Mouse (Mus musculus) retina, postnatal 1 day (tissue): ENCODE results near the gene Porcn.
A peak's percentile ranks its signal among the peaks of the same experiment; 100 is the strongest.

Experiments used
- DNase-seq: peaks from one replicate; pipeline ENCODE4 v3.0.0-alpha.2; 2012

Gene Porcn

DNA sequence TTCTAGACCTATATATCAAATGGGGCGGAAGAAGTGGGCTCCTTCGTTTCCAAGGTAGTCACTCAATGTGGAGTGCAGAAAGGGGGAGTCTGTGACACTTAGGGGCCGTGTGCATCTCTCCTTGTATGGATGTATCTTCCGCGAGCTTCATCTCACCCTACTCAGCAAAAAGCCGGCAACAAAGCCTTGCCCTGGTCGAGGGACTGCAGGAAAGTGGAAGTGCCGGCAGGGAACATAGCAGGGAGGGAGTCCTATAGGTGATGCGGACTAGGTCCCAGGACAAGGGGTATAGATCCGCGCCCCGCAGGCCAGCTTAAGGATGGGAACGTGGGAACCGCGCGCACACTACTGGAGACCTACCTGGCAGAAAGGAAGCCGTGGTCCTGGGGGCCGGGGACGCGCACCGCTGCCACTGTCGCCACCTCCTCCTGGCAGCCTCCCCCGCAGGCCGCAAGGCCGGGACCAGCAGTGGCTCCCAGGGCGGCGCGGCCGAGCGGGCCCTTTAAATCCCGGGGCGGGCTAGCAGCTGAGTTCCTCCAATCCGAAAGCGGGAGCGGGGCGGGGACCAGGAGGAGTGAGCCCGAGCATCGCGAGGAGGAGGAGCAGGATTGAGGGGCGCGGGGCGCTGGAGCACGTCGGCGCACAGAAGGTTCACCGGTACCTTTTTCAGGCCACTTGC lies at the start of gene Porcn:
Porcn (minus strand) TSS at position 511 of the 679 bp plus-strand sequence.
- DNase-seq, result peak; percentile 87

DNA sequence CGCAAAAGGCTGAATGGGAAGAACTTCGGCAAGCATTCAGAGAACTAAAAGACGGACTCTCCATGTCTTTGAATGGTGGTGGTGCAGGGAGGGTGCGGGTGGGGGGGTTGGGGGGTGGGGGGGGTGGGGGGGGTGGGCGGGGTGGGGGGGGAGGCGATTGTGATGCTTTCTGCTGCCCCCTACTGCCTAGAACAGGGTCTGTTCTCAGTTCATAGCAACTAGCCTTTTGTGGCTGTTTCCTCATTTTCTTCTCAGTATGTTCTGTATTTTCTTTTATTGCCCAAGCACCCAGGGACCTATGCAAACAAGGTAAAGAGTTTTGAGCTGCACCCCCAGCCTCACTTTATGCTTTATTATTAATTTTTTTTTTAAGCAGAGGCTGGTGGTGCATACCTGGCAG lies 49.5 kb upstream of the Porcn start:
- no peak for DNase-seq

DNA sequence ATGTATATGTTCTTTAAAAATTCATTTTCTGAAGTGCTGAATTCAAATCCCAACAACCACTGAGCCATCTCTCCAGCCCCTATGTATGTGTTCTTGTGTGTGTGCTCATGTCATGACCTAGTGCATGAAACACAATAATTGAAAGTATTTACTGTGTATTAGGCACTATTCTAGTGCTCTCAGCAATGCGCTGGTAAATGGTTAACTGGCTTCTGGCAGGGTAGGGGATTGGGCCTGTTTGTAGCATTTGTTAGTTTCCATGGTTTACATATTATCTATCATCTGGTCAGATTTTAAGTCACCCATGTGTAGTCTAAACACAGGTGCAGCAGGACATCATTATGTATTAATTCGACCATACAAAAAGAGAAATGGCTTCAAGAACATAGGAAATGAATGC lies 47.4 kb upstream of the Porcn start:
- DNase-seq, result no peak

DNA sequence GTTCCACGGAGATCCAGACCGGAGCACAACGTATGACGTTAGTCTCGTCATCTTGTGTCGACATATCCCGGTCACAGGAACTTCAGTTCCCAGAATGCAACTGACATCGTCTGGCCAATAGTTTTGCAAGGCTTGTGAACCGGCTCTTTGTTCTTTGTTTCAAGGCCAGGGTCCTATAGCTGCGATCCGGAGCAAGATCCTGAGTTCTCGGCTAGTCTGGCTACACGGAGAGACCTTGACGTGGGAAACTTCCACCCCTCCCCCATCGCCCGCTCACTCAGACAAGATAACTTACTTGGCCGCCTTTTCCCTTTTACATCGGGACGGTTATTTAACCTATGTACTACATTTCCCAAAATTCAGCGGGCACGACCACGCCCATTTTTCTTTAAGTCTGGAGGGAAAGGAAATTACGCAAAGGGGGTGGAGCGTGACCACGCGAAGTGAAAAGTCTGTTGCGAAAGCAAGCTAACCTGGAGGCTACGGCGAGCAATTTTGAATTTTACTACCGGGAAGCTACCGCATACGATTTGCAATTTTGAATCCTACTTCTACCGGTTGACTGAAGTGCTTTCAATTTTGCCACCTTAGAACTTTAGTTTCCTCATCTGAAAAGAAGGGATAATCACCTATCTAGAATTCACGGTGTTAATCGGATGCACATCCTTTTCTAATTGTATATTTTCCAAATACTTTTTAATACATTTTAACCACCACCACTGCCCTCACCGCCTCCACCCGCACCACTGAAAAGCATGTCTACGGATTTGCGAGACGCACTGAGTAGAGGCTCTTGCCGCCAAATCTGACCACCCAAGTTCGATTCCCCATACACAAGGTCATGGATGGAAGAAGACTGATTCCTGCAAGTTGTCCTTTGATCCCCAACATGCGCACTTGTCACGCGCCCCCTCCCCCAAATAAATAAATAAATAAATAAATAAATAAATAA lies 46.3 kb upstream of the Porcn start, which contains the start of gene Ftsj1:
Ftsj1 (minus strand) TSS at position 73 of the 952 bp plus-strand sequence.
- DNase-seq, result peak; percentile 94

DNA sequence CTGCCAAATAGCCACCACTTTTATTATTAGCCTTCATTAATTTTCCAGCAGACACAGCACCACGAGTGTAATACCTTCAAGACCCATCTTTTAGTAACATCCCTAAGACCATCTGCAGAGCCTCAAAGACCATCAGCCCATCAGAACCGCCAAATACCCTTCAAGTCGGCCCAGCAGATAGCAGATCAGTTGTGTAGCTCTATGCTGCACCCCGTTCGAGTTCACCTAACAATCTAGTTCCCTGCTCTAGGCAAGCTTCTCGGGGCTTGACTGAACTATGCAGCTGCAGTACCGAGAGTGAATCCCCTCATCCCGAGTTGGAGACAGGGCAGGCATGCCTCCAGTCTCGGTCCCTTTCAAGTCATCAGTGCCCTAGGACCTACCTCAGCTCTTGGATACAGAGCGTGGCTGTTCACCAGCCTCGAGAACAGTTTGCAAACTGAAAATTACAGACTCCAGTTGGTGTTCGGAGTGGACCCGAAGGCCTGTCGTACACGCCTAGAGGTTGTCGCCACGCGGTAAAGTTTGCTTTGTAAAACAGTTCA lies 45.5 kb upstream of the Porcn start:
- no peak for DNase-seq

DNA sequence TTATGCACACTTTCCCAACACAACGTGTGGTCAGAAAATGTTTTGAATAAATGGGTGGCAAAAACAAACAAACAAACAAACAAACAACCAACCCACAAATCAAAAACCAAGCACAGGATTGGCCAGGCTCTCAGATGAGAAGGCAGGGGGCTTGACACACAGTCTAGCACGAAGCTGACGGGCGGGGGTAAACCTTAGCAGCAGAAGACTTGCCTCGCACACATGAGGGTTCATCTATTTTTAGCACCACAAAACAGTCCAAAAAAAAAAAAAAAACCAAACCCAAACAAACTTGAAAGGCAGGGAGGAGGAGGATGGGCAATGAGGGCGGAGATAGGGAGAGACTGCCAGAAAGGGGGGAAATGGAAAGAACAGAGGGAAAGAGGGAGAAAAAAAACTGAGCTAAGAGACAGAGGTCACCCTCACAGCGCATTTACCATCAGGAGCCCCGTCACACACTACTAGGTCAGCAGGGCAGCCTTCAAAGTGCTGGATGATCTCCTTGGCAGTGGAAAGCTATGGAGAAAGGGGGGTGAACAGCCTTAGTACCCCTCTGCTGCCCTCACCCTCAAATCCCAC lies 42.3 kb upstream of the Porcn start:
- DNase-seq, result no peak

DNA sequence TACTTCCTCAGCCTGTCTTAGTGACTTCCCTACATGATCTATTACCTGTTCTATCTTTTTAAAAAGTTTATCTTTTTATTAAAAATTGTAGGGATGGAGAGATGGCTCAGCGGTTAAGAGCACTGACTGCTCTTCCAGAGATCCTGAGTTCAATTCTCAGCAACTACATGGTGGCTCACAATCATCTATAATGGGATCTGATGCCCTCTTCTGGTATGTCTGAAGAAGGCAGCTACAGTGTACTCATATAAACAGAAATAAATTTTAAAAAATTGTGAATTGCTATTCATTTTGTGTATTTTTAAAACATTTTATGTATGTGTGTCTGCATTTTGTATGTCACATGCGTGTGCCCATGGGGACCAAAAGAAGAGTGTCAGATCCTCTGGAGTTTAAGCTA lies 41.4 kb upstream of the Porcn start:
- DNase-seq, result no peak

DNA sequence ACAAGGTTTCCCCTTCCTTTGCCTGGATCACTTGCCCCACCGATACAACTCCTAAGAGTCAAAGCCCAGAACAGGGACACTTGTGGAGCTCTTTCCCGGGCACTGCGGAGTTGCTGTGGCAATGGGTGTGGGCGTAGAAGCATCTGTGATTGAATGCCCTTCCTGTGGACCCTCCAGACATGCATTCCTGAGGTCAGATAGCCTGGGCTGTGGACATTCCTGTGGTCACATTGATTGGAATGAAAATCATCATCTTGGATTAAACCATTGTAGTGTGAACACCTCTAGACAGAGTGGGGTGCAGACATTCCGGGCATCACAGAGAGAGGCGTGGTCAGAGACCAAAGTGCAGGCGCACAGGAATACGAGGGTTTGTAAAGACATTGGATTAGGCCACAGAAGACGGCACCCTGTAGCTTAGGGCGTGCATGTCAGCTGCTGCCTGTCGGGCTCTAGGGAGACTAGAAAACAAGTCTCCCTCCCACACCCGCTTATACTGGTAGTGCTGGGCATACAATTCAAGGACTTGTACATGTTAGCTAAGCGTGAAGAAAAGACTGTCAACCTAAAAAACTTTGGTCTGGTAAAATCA lies 32.6 kb upstream of the Porcn start:
- no peak for DNase-seq

DNA sequence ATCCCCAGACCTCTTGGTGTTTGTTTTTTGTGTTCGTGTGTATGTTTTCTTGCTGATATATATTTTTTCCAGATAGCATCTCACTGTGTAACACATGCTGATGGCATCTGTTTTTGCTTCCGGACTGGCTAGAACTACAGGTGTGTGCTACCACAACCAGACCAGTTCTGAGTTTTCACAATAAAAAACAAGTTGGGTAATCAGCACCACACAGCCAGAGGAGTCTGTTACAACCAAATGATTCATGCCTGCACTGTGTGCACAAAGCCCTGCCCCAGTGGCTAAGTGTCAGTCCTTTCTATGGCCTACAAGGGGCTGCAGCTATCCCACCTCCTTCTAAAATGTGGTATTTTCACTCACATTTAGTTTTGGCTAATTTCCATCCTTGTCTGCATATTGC lies 30.4 kb upstream of the Porcn start:
- no peak for DNase-seq

DNA sequence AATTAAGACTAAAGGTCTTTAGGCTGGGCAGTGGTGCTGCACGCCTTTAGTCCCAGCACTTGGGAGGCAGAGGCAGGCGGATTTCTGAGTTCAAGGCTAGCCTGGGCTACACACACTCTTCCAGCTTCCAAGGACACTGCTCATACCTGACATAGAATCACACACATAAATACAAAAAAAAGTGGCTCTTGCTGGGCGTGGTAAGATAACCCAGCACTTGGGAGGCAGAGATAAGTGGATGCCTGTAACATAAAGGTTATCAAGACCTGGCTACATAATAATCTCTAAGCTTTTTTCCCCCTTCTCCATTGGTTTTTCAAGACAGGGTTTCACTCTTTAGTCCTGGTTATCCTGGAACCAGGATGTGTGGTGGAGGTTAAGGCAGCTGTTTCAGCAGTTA lies 27.3 kb upstream of the Porcn start:
- no peak for DNase-seq

DNA sequence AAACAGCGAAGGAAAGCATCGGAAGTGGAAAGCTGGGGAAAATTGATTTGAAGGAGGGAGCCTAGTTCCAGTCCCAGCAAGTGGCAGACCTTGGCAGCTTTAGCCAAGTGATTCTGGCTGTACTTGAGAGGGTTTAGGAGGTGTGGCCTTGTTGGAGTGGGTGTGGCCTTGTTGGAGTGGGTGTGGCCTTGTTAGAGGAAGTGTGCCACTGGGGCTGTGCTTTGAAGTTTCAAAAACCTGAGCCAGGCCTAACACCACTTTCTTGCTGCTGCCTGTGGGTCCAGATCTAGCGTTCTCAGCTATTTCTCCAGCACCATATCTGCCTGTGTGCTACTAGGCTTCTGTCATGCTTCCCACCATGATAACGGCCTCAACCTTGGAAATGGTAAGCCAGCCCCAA lies 23.9 kb upstream of the Porcn start:
- no peak for DNase-seq

DNA sequence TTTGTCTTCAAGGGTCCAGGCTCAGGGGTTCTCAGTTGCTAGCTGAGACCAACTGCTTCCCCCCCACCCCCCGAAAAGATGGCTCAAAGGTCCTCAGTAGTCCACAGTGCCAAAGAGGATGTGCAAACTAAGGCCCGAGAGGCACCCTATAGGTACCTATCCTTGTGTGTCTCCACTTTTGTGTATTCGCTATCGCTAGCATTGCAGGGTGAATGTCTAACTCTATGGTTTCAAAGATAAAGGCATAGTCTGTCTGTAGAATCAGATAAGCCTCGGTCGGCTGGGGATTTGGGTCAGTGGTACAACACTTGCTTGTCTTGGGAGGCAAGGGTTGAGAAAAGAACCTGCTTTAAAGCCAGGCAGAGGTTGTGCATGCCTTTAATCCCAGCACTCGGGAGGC lies 17.1 kb upstream of the Porcn start:
- DNase-seq, result no peak

DNA sequence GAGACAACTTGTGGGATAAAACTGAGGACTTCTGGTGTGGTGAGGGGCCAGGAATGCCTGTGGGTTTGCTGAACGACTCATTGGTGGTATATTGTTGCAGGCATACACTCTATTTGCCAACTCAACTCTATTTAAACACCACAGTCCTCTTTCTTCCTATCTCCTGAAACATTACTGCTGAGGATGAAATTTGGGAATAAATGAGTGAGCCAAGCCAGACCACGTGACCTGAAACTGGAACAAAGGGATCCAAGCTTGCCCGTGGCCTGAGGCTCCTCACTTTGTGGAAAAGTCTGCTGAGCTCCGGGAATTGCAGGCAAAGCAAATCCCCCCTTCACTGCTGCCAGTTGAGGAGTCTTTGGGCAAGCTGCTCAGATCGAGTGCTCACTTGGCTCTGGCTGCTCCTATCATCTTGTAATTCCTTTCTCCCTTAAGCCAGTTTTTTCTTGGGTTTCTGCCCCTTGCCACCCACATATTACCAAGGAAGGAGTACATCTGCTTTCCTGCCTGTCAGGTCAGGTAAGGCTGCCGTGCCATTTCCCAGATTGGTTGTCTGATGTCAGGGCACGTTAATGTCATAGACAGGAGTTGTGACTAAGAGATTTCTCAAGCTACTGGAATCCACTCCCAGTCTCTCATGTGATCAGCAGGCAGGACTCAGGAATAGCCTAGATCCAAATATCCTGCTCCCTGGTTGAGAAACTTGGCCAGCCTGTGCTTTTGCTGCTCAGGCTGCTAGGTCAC lies 16.5 kb upstream of the Porcn start:
- DNase-seq, result no peak

DNA sequence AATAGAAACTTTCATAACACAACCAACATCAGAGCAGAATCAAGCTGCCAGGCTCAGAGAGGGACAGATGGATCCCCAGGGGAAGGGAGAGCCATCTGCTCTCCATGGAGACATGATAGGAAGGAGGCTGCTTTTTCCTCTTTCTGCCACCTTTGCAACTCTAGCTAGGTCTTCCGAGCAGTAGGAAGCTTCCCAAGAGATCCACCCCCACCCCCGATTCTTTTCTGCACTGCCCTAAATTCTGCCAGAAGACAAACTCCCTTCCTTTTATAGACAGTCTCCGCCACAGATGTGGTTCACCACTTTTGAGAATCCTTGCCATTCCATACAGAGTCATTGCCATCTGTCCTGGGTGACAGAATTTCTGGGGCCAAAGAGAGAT lies 16.0 kb upstream of the Porcn start:
- DNase-seq, result no peak

DNA sequence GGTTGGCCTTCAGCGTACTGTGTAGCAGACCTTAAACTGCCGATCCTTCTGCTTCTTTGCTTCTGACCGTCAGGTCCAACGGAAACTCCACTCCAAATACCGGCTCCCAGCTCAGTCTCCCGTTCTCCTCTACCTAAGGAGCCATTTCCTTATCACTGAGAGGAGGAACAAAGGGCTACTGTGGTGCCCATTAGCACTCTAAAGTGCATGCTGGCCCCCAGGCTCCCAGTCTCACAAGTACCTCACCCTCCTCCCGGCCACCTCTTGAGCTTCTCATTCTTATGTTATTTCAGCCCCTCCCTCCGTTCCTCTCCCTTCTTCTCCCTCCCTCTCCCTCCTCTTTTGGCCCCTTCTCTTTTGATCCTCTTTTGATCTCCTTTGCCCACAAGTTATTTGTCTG lies 13.3 kb upstream of the Porcn start:
- DNase-seq, result no peak

DNA sequence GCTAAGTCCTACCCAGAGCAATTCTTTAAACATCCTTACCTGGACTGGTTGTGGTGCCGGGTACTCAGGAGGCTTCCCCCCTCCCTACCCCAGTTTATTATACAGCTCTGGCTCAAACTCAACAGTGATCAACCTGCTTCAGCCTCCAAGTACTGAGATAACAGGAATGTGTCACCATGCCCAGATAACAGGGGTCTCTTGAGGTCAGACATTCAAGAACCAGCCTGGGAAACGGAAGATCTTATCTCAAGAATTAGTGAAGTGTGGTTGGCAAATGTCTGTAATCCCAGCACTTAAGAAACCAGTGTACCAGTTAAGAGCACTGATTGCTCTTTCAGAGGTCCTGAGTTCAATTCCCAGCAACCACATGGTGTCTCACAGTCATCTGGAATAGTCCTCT lies 11.8 kb upstream of the Porcn start:
- DNase-seq, result no peak

DNA sequence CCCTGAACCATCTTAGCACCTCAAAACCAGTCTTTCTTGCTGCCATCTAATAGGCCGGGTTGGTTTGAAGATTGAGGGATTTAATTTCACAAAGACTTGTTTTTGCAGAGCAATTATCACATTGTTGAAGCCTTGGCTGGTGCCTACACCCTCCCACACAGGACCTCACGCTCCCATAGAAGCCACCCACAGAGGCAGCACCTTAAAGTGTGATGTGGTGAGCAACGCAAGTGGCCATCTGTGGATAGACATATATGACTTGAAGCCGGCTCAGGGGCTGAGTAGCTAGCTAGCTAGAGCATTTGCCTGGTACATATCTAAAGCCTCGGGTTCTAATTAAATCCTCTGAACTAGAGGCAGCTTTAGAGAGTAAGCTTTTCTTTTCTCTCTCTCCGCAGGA lies 11.1 kb upstream of the Porcn start:
- DNase-seq, result no peak

DNA sequence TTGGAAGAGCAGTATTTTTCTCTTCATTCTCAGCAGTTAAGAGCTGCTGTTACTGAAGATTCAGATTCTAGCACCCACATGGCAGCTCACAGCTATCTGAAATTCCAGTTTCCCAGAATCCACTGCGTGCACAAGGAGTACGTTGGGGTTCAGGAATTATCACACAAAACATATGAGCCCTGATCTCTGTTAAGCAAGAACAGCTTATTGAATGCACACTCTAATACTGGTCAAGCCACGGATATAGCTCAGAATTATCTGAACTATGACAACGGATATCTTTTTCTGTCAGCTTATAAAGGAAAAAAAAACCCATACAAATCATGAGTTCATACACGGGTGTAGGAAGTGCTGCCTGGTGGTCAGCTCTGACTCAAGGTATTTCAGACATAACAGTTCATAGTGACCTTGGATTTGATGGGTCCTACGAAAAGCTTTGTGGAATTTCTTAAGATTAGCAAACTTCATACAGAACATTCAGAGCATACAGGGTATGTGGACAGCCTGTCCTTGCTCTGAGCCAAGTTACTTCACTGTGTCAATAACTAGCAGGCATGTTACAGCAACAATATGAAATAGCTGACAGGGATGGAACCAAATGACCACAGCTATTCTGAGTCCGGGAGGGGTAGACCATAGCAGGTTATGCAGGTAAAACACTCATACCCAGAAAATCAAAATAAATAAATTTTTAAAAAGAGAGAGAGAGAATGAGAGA lies 5.3 kb upstream of the Porcn start:
- DNase-seq, result no peak

DNA sequence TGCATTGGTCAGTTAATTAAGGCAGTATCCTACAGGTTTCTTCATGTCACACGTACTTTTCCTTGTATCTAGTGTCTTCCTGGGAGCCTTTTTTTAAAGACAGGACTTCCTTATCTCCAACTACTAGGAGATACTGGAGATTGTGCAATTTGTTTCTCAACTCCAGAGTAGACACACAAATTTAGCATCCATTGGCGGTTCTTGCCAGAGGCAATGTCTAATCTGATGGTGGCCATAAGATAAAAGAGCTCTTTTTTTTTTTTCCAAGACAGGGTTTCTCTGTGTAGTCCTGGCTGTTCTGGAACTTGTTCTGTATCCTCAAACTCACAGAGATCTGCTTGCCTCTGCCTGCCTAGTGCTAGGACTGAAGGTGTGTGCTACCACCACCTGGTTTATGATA lies 3.4 kb upstream of the Porcn start:
- DNase-seq, result no peak

DNA sequence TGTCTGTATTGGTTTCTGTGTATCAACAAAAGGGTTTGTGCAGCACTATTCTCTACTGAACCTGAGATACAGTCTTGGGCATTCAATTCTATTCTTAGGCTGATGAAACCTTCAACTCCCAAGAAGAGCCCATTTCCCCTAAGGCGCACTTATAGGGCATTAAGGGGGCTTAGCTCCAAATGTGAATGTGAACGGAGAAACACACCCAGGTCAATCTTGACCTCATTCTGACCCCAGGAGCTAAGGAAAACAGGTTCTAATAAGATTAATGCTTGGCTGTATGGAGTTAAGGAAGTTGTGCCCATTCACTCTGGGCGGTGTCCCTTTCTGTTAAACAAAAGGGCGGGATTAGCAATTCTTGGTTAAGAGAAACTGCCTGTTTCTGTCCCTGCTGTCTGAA lies 899 bp upstream of the Porcn start:
- peak; percentile 26 for DNase-seq

DNA sequence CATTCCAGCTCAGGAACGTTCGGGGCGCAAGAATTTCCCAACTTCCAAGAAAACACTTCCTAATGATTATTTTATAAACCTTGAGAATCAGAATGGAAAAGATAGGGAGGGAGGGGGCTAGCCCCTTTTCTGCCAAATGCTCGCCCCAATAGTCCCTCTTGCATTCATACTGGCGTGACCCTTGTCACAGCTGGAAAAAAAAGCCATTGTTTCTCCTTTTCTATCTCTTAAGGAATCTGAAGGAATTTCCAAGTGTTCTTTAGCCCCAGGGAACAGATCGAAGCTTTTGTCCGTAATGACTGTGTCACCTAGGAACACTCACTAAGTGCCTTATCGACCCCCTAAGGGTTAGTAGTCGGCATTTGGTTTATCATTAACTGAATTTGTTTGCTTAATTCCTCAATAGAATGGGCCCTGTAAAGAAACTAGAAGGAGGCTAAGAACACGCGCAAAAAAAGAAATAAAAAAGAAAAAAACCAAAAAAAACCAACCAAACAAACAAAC lies 421 bp upstream of the Porcn start:
- no peak for DNase-seq

DNA sequence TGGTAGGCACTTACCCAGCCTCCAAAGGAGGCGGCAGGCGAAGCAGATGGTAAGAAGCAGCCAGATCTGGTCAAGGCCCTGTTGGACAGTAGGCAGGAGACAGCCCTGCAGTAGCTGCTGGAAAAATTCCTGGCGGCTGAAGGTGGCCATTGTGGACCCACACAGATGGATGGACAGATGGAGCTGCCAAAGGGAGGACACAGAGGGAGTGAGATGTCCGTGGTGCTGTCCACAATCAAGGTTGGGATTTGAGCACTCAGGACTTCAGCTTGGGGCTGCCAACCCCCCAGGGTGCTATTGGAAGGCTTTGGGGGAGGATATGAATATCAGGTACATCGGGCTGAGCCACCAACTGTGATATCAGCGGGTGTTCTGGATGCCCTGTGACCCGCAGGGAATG lies 774 bp downstream of the Porcn start:
- DNase-seq, result no peak
